Mouse (Mus musculus) olfactory bulb, adult 2 months (tissue): ENCODE results near the gene Med27.

Experiments
- CTCF ChIP-seq: fragments of 200-500 bp; IDR thresholded peaks from 2 replicates; pipeline ENCODE4 v1.5.1; 2012; ENCODE audit warnings: low read depth, mild to moderate bottlenecking, low read length, moderate library complexity; ENCODE audit not compliant: insufficient read depth
- POLR2A ChIP-seq: fragments of 200-500 bp; IDR thresholded peaks from 2 replicates; pipeline ENCODE4 v1.6.1; 2012; ENCODE audit warnings: mild to moderate bottlenecking, low read depth, low read length, moderate library complexity; ENCODE audit not compliant: insufficient read depth

DNA sequence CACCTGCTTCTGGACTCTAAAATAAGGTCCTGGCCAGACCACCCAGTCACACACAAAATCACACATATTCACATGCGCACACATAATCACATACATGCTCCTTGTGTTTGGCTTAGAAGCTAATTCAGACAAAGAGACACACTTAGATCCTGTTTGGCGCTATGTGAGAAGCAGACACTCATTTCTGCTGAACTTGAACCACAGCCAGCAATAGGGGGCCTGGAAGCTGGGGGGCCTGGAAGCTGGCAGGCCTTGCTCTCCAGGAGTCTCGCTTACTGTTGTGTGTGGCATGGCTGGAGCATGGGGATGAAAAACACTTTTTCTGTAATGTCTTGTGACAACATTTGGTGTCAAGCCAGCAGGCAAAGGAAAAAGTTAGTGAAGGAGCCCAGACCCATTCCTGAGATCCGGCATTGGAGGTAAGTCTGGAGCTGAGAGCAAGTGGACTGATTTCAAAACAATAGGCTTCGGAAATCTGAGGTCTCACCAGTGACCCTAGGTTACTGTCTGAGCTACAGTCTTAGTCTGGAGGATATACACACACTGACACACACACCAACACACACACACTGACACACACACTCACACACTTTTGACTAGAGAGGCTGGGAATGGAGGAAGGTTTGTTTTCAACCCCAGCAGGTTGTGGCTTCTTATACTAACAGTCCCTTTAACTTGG, 189.1 kb downstream of the Med27 start:
- TF ChIP-seq POLR2A (no peak), CTCF (no peak)
